ENCODE assay signal across 8 mouse cellular contexts in the genomic region with DNA sequence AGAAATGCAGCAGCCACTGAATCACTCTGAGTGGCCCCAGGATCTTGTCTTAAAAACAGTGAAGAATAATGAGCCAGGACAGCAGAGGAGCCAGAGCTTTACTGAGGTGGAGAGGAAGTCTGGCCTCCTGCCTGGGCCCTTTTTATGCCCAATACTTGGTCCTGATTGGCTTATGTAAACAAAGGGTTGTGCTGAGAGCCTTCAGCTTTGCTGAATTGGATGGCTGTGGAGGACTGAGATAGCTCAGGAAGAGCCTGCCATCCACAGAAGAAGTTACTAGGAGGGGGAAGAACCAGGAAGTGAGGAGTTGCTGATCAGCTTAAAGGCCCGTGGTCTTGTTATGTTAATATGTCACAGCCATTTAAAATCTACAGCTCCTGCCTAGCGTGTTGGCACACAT. TPM values are rescaled to one million over a fixed set of nuclear protein-coding genes. Genes with fewer than 3 reads are reported as not detected.
DNase-seq lines count a peak whose midpoint lies in the region; ATAC-seq lines count a peak whose summit lies in the region.

No protein-coding gene starts in this region.

- no peaks in the 10 kb centered on the region for H3K36me3 ChIP-seq in hindbrain, embryonic 11.5 days (ENCODE audit: control insufficient read depth, insufficient read depth, low read length)
- peaks cover under 1% of the 10 kb centered on the region; the same call in 1 of the 2 replicates for H3K36me3 ChIP-seq in hindbrain, embryonic 14.5 days (replicated peaks; ENCODE audit: control insufficient read depth, insufficient read depth)
- peaks cover 8% of the 10 kb centered on the region; the same call in 1 of the 2 replicates for H3K36me3 ChIP-seq in heart, embryonic 14.5 days (ENCODE audit: control insufficient read depth, insufficient read depth, low read length)
- H3K36me3 ChIP-seq in lung, embryonic 16.5 days (ENCODE audit: control insufficient read depth, insufficient read depth, low read length) = no peaks in the 10 kb centered on the region

- no peaks in the 10 kb centered on the region for H3K9me3 ChIP-seq in hindbrain, embryonic 11.5 days (ENCODE audit: control insufficient read depth, low read length)
- no peaks in the 10 kb centered on the region for H3K9me3 ChIP-seq in hindbrain, embryonic 14.5 days (ENCODE audit: control insufficient read depth, low read length)
- H3K9me3 ChIP-seq in heart, embryonic 14.5 days (ENCODE audit: control insufficient read depth, low read length) = no peaks in the 10 kb centered on the region
- no peaks in the 10 kb centered on the region for H3K9me3 ChIP-seq in lung, embryonic 16.5 days (ENCODE audit: control insufficient read depth, low read length)

- no peaks in the 10 kb centered on the region for H3K4me1 ChIP-seq in hindbrain, embryonic 11.5 days (replicated peaks; ENCODE audit: control insufficient read depth, insufficient read depth, low read length)
- peaks cover 14% of the 10 kb centered on the region for H3K4me1 ChIP-seq in hindbrain, embryonic 14.5 days (replicated peaks; ENCODE audit: control insufficient read depth, insufficient read depth, low read length)
- H3K4me1 ChIP-seq in heart, embryonic 14.5 days (ENCODE audit: control insufficient read depth in 2 of 2, insufficient read depth in 2 of 2, low read length in 2 of 2) = peaks cover 18 to 38% of the 10 kb centered on the region in 2 experiments
- peaks cover 10% of the 10 kb centered on the region for H3K4me1 ChIP-seq in lung, embryonic 16.5 days (replicated peaks; ENCODE audit: control insufficient read depth, insufficient read depth, low read length)

- H3K4me2 ChIP-seq in hindbrain, embryonic 11.5 days (replicated peaks; ENCODE audit: low read depth, low read length) = no peak overlapping the region
- no peak overlapping the region for H3K4me2 ChIP-seq in hindbrain, embryonic 14.5 days (replicated peaks)
- peak overlapping the region; percentile 12; the same call in 1 of the 2 replicates for H3K4me2 ChIP-seq in heart, embryonic 14.5 days (ENCODE audit: low read length)
- no peak overlapping the region for H3K4me2 ChIP-seq in lung, embryonic 16.5 days (ENCODE audit: low read depth, low read length)

- no peaks in the 10 kb centered on the region for H3K27me3 ChIP-seq in hindbrain, embryonic 11.5 days (ENCODE audit: control insufficient read depth, insufficient read depth, low read length)
- H3K27me3 ChIP-seq in hindbrain, embryonic 14.5 days (ENCODE audit: control insufficient read depth, insufficient read depth, low read length) = no peaks in the 10 kb centered on the region
- no peaks in the 10 kb centered on the region for H3K27me3 ChIP-seq in heart, embryonic 14.5 days (ENCODE audit: control insufficient read depth, insufficient read depth, low read length)
- H3K27me3 ChIP-seq in lung, embryonic 16.5 days (ENCODE audit: control insufficient read depth, insufficient read depth, low read depth, low read length) = no peaks in the 10 kb centered on the region

- WGBS in hindbrain, embryonic 11.5 days = 28% methylated on average over 2 of the region's 2 CpGs
- WGBS in hindbrain, embryonic 14.5 days = 15% methylated on average over 2 of the region's 2 CpGs
- 36% methylated on average over 2 of the region's 2 CpGs for whole genome bisulfite sequencing in heart, embryonic 14.5 days
- WGBS in lung, embryonic 16.5 days = 23% methylated on average over 2 of the region's 2 CpGs

- no peak overlapping the region for H3K4me3 ChIP-seq in hindbrain, embryonic 11.5 days (ENCODE audit: low read depth, low read length)
- no peak overlapping the region for H3K4me3 ChIP-seq in hindbrain, embryonic 14.5 days (replicated peaks; ENCODE audit: low read length)
- no peak overlapping the region for H3K4me3 ChIP-seq in heart, embryonic 14.5 days (ENCODE audit: control insufficient read depth in 1 of 2, insufficient read depth in 1 of 2, low read depth in 1 of 2, low read length in 2 of 2)
- no peak overlapping the region for H3K4me3 ChIP-seq in lung, embryonic 16.5 days (ENCODE audit: low read length)

- no peak overlapping the region for H3K9ac ChIP-seq in hindbrain, embryonic 11.5 days (ENCODE audit: low read depth, low read length)
- no peak overlapping the region for H3K9ac ChIP-seq in hindbrain, embryonic 14.5 days
- H3K9ac ChIP-seq in heart, embryonic 14.5 days (ENCODE audit: low read length) = no peak overlapping the region
- no peak overlapping the region for H3K9ac ChIP-seq in lung, embryonic 16.5 days (ENCODE audit: low read length)

- no peak for ATAC-seq in hindbrain, embryonic 11.5 days (ENCODE audit: low FRiP score)
- ATAC-seq in hindbrain, embryonic 14.5 days (ENCODE audit: low FRiP score) = no peak
- ATAC-seq in heart, embryonic 14.5 days (ENCODE audit: insufficient number of reproducible peaks, insufficient read depth, low FRiP score, low read depth) = no peak
- peak; percentile 47 for ATAC-seq in lung, embryonic 16.5 days (ENCODE audit: low read depth)
- ATAC-seq in megakaryocyte progenitor cell, adult 5-6 weeks (replicated peaks; ENCODE audit: poor library complexity) = no peak

- H3K27ac ChIP-seq in hindbrain, embryonic 11.5 days (ENCODE audit: low read depth, low read length) = peak overlapping the region; percentile 54; the same call in 1 of the 2 replicates
- H3K27ac ChIP-seq in hindbrain, embryonic 14.5 days = no peak overlapping the region
- H3K27ac ChIP-seq in heart, embryonic 14.5 days (replicated peaks in 1 of 2; ENCODE audit: control insufficient read depth in 1 of 2, insufficient read depth in 1 of 2, low read depth in 2 of 2, low read length in 2 of 2) = peak overlapping the region; percentile 69 to 75
- peak overlapping the region; percentile 43 for H3K27ac ChIP-seq in lung, embryonic 16.5 days (ENCODE audit: low read length)

- DNase-seq in hindbrain, embryonic 11.5 days (ENCODE audit: low spot score) = no peak
- no peak for DNase-seq in hindbrain, embryonic 14.5 days (ENCODE audit: low spot score)
- peak; percentile 44 for DNase-seq in Muller cell, postnatal 12 days (ENCODE audit: inconsistent ontology term)
- no peak for DNase-seq in layer of hippocampus, postnatal 10 days (ENCODE audit: low spot score in 2 of 2)
- no peak for DNase-seq in gastrocnemius, adult 18-20 months (ENCODE audit: low spot score)

RNA-seq across cellular contexts. Expression of a gene that starts 46.5 kb away (rescaled TPM):
- polyA plus RNA-seq in hindbrain, embryonic 11.5 days (2014; fragmentation: Nextera tagmentation; extraction: Ambion mirVana) = 26.2 and 33.0 TPM in 2 replicates
- 32.3 and 37.8 TPM in 2 replicates for polyA plus RNA-seq in hindbrain, embryonic 14.5 days (2014; fragmentation: Nextera tagmentation; extraction: Ambion mirVana)
- 32.8 and 36.3 TPM in 2 replicates for polyA plus RNA-seq in heart, embryonic 14.5 days (2014; fragmentation: Nextera tagmentation; extraction: Ambion mirVana)
- polyA plus RNA-seq in lung, embryonic 16.5 days (2015; fragmentation: Nextera tagmentation; extraction: Ambion mirVana) = 22.2 and 22.4 TPM in 2 replicates
- total RNA-seq in layer of hippocampus, postnatal 10 days (2021) = 100 to 1,000 TPM; 174 to 178 TPM
- total RNA-seq in gastrocnemius, adult 18-20 months (2021) = 100 to 1,000 TPM; 133 to 135 TPM
- 61.4 and 90.3 TPM in 2 replicates for total RNA-seq in megakaryocyte progenitor cell, adult 5-6 weeks (2015)
- total RNA-seq in megakaryocyte progenitor cell, adult 5-6 weeks (2017) = 37.4 TPM in 2 replicates

RNA-seq across cellular contexts. Expression of a gene that starts 56.4 kb away (rescaled TPM):
- polyA plus RNA-seq in hindbrain, embryonic 11.5 days (2014; fragmentation: Nextera tagmentation; extraction: Ambion mirVana) = not detected in 2 replicates
- not detected in 2 replicates for polyA plus RNA-seq in hindbrain, embryonic 14.5 days (2014; fragmentation: Nextera tagmentation; extraction: Ambion mirVana)
- polyA plus RNA-seq in heart, embryonic 14.5 days (2014; fragmentation: Nextera tagmentation; extraction: Ambion mirVana) = not detected in 2 replicates
- polyA plus RNA-seq in lung, embryonic 16.5 days (2015; fragmentation: Nextera tagmentation; extraction: Ambion mirVana) = not detected in 2 replicates
- total RNA-seq in layer of hippocampus, postnatal 10 days (2021) = not detected
- total RNA-seq in gastrocnemius, adult 18-20 months (2021) = not detected
- total RNA-seq in megakaryocyte progenitor cell, adult 5-6 weeks (2015) = not detected in 2 replicates
- total RNA-seq in megakaryocyte progenitor cell, adult 5-6 weeks (2017) = not detected in 2 replicates
